In the genomic region with DNA sequence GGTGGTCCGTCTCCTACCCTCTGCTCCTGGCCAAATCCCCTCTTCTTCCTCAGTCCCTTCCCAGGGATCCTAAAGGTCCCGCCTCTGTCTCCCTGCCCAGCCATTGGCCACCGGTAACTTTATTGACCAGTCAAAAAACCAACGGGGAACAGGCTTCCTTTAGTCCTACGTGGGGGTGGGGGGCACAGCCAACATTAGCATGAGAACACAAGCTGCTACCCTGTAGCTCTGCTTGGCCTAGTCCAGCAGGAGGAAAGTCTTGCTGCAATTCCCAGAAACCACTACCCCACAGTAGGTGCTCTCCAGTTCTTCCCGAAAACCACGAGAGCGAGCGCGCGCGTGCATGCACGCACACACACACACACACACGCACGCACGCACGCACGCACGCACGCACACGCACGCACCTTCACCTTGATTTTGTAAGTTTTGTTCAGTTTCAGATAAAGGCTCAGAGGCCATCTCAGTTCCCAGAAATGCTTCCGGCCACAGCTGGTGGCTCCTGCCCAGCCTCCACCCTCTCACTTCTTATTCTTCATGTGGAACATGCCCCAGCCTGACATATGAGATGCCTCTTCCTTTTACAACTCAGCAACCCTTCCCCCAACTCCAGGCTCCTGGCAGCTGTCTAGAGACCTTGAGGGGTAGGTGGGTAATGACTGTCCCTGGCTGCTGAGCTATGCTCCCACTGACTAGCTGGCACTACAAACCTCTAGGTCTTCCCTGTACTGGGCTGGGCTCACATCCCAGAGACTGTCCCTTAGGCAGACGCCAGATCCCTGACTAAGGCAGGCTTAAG, we compare ENCODE assay signal across 8 mouse cellular contexts. TPM values are rescaled to one million over a fixed set of nuclear protein-coding genes. Genes with fewer than 3 reads are reported as not detected.
A peak's percentile ranks its signal among the peaks of the same experiment; 100 is the strongest.
DNase-seq lines count a peak whose midpoint lies in the region; ATAC-seq lines count a peak whose summit lies in the region.

No protein-coding gene starts in this region.

- DNase-seq in NIH3T3 (ENCODE audit: low read depth) = peak; percentile 89
- peak; percentile 90 to 91 for DNase-seq in cerebellum, postnatal 14 days
- peak; percentile 65 to 84 for DNase-seq in frontal cortex, postnatal 36 days (ENCODE audit: low spot score in 2 of 2)
- DNase-seq in hindbrain, embryonic 14.5 days (ENCODE audit: low spot score) = peak; percentile 81
- DNase-seq in left cerebral cortex, adult 11 months (ENCODE audit: low spot score) = peak; percentile 79
- DNase-seq in lung, postnatal 36 days = peak; percentile 90
- peak; percentile 93 for DNase-seq in retina, postnatal 1 day
- peak; percentile 67 to 73 for DNase-seq in urinary bladder, adult 18-20 months (ENCODE audit: low spot score in 2 of 2)

- H3K9ac ChIP-seq in hindbrain, embryonic 14.5 days = peak overlapping the region; percentile 60

- WGBS in hindbrain, embryonic 14.5 days = under 1% methylated on average over 24 of the region's 24 CpGs

- peak; percentile 94 for ATAC-seq in hindbrain, embryonic 14.5 days (ENCODE audit: low FRiP score)

- peaks cover 28% of the 10 kb centered on the region for H3K27me3 ChIP-seq in hindbrain, embryonic 14.5 days (ENCODE audit: control insufficient read depth, insufficient read depth, low read length)

- peaks cover 22% of the 10 kb centered on the region for H3K4me1 ChIP-seq in hindbrain, embryonic 14.5 days (replicated peaks; ENCODE audit: control insufficient read depth, insufficient read depth, low read length)

- no peaks in the 10 kb centered on the region for H3K9me3 ChIP-seq in hindbrain, embryonic 14.5 days (ENCODE audit: control insufficient read depth, low read length)

- peaks cover 17% of the 10 kb centered on the region; the same call in 1 of the 2 replicates for H3K36me3 ChIP-seq in hindbrain, embryonic 14.5 days (replicated peaks; ENCODE audit: control insufficient read depth, insufficient read depth)

- H3K4me2 ChIP-seq in hindbrain, embryonic 14.5 days (replicated peaks) = peak overlapping the region; percentile 78

- peak overlapping the region; percentile 81 for H3K27ac ChIP-seq in hindbrain, embryonic 14.5 days

- peak overlapping the region; percentile 45 for H3K4me3 ChIP-seq in hindbrain, embryonic 14.5 days (replicated peaks; ENCODE audit: low read length)

RNA-seq across cellular contexts. Expression of a gene that starts 5.8 kb away (rescaled TPM):
- 1.9 and 2.3 TPM in 2 replicates for polyA plus RNA-seq in hindbrain, embryonic 14.5 days (2014; fragmentation: Nextera tagmentation; extraction: Ambion mirVana)

RNA-seq across cellular contexts. Expression of a gene that starts 18.1 kb away (rescaled TPM):
- 0.79 TPM in 1 of 2 replicates, not detected in the other for polyA plus RNA-seq in hindbrain, embryonic 14.5 days (2014; fragmentation: Nextera tagmentation; extraction: Ambion mirVana)

RNA-seq across cellular contexts. Expression of a gene that starts 27.4 kb away (rescaled TPM):
- polyA plus RNA-seq in hindbrain, embryonic 14.5 days (2014; fragmentation: Nextera tagmentation; extraction: Ambion mirVana) = 0.11 TPM in 1 of 2 replicates, not detected in the other

RNA-seq across cellular contexts. Expression of a gene that starts 39.1 kb away (rescaled TPM):
- polyA plus RNA-seq in hindbrain, embryonic 14.5 days (2014; fragmentation: Nextera tagmentation; extraction: Ambion mirVana) = 112 and 114 TPM in 2 replicates

RNA-seq across cellular contexts. Expression of a gene that starts 39.3 kb away (rescaled TPM):
- 38.4 and 38.8 TPM in 2 replicates for polyA plus RNA-seq in hindbrain, embryonic 14.5 days (2014; fragmentation: Nextera tagmentation; extraction: Ambion mirVana)

Comparison
In these comparisons a context has a peak if more than half of its experiments do, and no peak if none do; other contexts are left out.
1. Peak in every context shown above with its lines: DNase-seq, ATAC-seq, H3K4me3 ChIP-seq and H3K27ac ChIP-seq.